Mouse (Mus musculus): ENCODE data around the gene Bmp10. TPM values are rescaled to one million over a fixed set of nuclear protein-coding genes. Genes with fewer than 3 reads are reported as not detected.

Gene Bmp10
- polyA plus RNA-seq (2014; fragmentation: Illumina TruSeq; extraction: RNeasy Lipid Tissue Mini Kit (QIAGEN cat#74804); ENCODE audit: low read depth, low replicate concordance): not detected

GRCm38 (mm10) chr6:87428487-87429044 is at the start of gene Bmp10:
Gene Bmp10, plus strand, starts transcription at chr6:87428994.

GRCm38 (mm10) chr6:87388877-87389276 is 39.9 kb upstream of the Bmp10 start, which contains the start of gene Gkn3:
Gene Gkn3, minus strand, starts transcription at chr6:87388935.

Other genes starting within 250 kb of the Bmp10 start
- 15.8 TPM for gene Antxr1, start 93.2 kb upstream of the Bmp10 start, polyA plus RNA-seq (2014; fragmentation: Illumina TruSeq; extraction: RNeasy Lipid Tissue Mini Kit (QIAGEN cat#74804); ENCODE audit: low read depth, low replicate concordance)
- gene Gkn1, start 78.1 kb upstream of the Bmp10 start, polyA plus RNA-seq (2014; fragmentation: Illumina TruSeq; extraction: RNeasy Lipid Tissue Mini Kit (QIAGEN cat#74804); ENCODE audit: low read depth, low replicate concordance): not detected
- gene Gkn2, start 55.6 kb upstream of the Bmp10 start, polyA plus RNA-seq (2014; fragmentation: Illumina TruSeq; extraction: RNeasy Lipid Tissue Mini Kit (QIAGEN cat#74804); ENCODE audit: low read depth, low replicate concordance): not detected
- 2.3 TPM for gene Gkn3, start 40.1 kb upstream of the Bmp10 start, polyA plus RNA-seq (2014; fragmentation: Illumina TruSeq; extraction: RNeasy Lipid Tissue Mini Kit (QIAGEN cat#74804); ENCODE audit: low read depth, low replicate concordance)
- gene Arhgap25, start 104.3 kb downstream of the Bmp10 start, polyA plus RNA-seq (2014; fragmentation: Illumina TruSeq; extraction: RNeasy Lipid Tissue Mini Kit (QIAGEN cat#74804); ENCODE audit: low read depth, low replicate concordance): 5.5 TPM
- 6.1 TPM for gene Prokr1, start 161.7 kb downstream of the Bmp10 start, polyA plus RNA-seq (2014; fragmentation: Illumina TruSeq; extraction: RNeasy Lipid Tissue Mini Kit (QIAGEN cat#74804); ENCODE audit: low read depth, low replicate concordance)
- gene Aplf, start 243.2 kb downstream of the Bmp10 start, polyA plus RNA-seq (2014; fragmentation: Illumina TruSeq; extraction: RNeasy Lipid Tissue Mini Kit (QIAGEN cat#74804); ENCODE audit: low read depth, low replicate concordance): 7.8 TPM

All from adipose tissue, adult 10 weeks (tissue).